Mouse (Mus musculus) cerebellum, adult 11 months (tissue): ENCODE measurements around the gene Exoc4.

Experiments used
- DNase-seq: peaks from one replicate; pipeline ENCODE4 v3.0.0; 2022

The Exoc4 gene

DNA sequence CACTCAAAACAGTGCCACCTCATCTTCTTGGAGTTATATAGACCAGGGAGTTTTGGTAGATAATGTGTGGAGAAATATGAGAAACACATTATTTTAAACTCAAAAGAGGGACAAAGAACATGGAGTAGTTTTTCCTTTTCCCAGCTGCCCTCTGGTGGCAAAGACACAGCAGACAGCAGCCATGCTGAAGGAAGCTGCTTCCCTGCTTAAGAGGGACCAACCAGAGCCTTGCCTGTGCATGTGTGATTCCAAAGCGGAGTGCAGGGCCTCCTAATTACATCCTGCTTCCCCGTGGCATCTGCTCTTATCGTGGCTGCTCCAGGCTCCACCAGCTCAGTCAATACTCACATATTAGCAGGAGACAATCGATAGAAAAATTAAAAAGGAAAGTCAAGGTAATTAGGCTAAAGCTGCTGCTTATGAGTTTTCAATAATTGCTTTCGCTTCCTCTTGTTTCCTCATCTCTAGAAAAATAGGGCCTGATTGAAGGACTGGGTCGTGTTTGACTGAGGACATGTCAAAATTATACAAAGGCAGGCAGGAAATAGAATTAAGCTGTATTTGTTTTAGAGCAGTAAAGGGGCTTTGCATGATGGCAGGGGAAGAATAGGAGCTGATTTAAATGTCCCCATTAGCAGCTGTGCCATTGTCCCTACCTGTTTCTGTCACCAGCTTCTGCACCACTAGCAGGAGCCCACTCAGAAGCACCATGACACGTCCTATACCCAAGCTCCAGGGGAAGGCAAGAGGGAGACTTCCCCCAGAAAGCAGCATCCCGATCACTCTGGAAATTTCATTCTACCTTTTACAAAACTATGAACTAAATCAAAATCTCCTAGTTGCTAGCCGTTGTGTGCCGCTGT lies 433.1 kb downstream of the Exoc4 start:
- peak; percentile 19 for DNase-seq

DNA sequence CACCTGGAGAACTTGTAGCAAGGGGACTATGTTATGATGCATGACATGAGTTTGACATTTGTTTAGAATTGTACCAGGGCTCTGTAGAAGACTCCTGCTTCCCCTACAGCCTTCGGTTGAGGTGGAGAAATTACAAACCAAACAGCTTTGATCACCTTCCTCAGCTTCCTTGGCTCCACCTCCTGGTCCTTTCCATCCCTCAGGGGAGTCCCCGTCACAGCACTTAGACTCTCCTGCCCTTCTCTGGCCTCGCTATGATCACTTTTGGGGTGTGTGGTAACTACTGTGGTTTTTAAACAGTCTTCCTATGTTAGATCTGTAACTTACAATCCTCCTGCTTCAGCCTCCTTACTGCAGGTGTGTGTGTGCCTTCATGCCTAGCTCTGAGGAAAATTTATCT lies 434.6 kb downstream of the Exoc4 start:
- no peak for DNase-seq

DNA sequence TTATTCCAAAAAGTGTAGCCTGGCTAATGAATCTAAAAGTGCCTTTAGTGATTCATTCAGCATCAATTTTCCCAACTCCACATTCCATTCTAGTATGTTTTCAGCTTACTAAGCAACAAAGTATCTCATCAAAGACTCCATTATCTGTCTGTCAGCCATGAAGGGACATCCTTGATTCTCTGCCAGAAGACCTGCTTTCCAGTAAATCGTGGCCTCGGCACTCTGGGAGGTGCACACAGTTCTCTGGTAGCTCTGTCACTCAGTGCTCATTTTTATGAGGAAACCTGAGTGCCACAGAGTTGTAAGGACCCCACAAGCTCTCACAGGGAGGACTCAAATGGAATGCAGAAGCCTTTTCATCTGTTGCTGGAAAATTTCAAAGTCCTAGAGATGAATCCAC lies 436.4 kb downstream of the Exoc4 start:
- DNase-seq, result no peak

DNA sequence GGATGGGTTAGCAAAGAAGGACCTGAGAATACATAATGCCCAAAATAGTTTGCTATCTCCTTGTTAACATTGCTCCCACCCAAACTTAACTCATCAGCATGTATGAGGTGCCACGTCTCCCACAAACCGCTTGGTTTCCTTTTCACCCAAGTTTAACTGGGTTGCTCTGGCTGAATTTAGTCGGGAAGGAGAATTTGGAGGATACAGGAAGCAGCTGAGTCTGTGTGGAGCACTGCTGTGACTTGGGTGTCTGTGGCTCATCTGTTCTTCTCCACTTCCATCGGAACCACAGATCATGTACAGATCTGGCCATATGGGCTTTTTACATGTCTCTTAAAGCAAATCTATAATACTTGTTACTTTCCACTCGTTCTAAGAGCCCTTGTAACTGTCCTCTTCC lies 441.7 kb downstream of the Exoc4 start:
- no peak for DNase-seq

DNA sequence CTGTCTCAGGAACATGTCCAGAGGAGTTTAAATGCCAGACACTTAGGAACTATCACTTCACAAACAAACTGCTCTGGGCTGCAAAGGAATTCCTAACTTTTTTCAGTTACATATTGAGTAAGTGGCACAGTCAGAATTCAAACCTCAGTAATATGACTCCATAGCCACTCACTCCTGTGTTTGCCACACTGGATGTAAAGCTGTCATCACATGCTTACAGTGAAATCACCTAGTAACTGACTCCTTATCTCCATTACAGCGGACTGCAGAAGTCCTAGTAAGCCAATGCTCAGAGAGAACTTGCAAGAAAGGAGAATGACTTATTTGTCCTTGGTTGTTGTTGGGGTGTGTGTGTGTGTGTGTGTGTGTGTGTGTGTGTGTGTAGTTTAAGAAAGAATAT lies 448.1 kb downstream of the Exoc4 start:
- DNase-seq, result no peak

GRCm38 (mm10) chr6:33708907-33709306 lies 460.0 kb downstream of the Exoc4 start:
- DNase-seq, result no peak

DNA sequence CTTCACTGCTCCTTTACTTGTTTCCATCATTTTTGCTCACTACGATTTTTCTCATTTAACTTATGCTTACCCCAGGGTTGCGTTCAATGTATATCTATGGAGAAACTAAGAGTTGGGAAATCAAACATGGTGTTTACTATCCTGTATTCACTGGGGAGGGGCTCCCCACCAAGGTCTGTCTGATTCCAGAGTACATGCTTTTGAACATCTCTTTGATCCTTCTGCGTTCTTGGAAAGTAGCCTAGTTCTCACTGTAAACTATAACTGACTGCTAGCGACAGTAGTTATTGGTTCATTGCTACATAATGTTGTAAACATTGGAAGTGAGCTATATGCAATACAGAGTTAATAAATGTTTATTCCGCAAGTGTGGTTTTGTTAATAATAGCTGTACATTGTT lies 460.5 kb downstream of the Exoc4 start:
- no peak for DNase-seq

GRCm38 (mm10) chr6:33711742-33712141 lies 462.9 kb downstream of the Exoc4 start:
- no peak for DNase-seq

- no peak for DNase-seq
Observed at GRCm38 (mm10) chr6:33712540-33713118, 463.7 kb downstream of the Exoc4 start.

GRCm38 (mm10) chr6:33716254-33716965 lies 467.5 kb downstream of the Exoc4 start:
- no peak for DNase-seq

GRCm38 (mm10) chr6:33721166-33721565 lies 472.3 kb downstream of the Exoc4 start:
- no peak for DNase-seq

DNA sequence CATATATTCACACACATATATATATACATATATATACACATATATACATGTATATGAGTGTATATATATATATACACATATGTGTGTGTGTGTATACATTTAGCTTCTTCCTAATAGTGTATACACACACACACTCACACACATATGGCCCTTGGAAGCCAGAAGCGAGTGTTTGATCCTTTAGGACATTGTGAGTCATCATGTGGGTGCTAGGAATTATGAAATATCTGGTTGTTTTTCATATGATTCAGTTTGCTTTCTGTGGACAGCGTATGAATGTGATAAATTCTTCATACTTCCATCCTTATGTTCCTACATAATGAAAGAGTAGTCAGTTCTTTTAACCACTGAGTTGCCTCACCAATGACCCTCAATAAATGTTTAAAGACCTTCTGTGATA lies 473.9 kb downstream of the Exoc4 start:
- DNase-seq, result no peak

GRCm38 (mm10) chr6:33724596-33724995 lies 475.7 kb downstream of the Exoc4 start:
- DNase-seq, result no peak

DNA sequence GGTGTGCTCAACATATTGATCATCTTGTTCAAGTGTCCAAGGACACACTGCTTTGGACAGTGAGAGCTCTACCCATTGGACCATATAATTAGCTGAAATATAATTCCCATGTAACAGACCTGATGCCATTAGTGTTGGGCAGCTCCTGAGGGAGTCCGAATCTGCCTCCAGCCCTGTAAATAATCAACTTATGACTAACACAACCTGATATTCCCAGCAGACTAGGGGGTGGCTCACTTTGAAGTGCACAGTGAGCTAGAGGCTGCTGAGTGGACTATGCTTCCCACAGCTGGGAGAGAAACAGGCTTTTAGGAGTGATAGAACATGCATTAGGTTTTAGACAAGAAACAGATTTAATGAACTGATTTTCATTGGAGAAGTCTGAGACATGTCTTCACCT lies 478.4 kb downstream of the Exoc4 start:
- DNase-seq, result no peak

GRCm38 (mm10) chr6:33732214-33732613 lies 483.3 kb downstream of the Exoc4 start:
- no peak for DNase-seq

GRCm38 (mm10) chr6:33733602-33734001 lies 484.7 kb downstream of the Exoc4 start:
- no peak for DNase-seq

- DNase-seq, result no peak
Observed at GRCm38 (mm10) chr6:33734032-33734431, 485.1 kb downstream of the Exoc4 start.

DNA sequence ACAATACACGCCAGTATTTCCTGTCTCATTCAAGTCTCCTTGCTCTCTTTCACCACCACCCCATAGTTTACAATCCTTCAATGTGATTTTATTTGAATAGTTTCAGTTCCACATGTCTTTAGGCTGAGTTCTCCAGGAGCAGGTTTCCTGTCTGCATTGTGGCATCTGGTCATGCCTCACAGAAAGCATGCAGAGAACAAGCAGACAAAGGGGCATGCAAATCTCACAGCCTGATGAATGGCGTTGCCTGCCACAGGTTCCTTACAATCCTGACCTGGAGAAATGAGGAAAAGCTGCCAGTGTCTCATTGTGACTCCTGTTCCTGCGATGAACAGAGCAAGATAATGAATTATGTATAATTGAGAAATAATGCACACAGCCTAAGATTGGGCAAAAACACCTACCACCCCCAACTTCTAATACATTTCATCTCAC lies 490.0 kb downstream of the Exoc4 start:
- no peak for DNase-seq

DNA sequence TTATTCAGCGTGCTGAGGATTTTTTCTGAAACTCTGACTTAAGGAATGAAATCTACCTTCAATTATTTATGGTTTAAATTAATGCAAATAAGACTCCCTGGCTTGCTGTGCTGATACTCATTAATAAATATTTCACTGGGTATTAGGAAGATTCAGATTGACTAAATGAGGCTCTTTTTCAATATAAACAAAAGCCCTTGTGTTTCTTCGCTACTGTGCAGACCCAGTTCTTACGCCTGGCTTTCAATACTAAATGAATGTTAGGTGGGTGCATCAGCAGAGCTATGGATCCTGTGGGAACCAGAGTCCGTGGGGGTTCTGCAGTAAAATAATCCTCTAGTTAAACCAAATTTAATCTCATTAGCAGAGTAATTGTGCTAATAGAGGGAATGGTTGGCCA lies 490.4 kb downstream of the Exoc4 start:
- no peak for DNase-seq

DNA sequence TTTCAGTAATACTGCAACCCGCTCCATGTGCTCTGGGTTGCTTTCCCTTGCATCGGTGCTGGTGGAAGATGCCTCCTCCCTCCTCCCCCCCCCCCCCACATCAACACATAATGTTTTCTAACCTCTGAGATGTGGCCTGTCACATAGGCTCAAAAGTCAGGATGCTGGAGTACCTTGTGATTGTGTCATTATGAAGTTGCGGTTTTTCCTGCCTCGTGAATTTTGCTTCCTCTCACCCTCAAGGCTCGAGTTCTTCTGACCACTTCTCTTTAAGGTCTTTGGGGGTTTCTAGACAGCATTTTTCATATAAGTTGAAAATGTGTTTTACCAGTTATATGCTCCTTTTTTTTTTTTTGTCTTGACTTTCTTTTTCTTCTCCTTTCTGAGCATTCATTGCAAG lies 507.1 kb downstream of the Exoc4 start:
- DNase-seq, result no peak

- peak; percentile 22 for DNase-seq
Observed at GRCm38 (mm10) chr6:33761557-33761956, 512.7 kb downstream of the Exoc4 start.

- DNase-seq, result no peak
Observed at GRCm38 (mm10) chr6:33763245-33763644, 514.4 kb downstream of the Exoc4 start.

- DNase-seq, result peak; percentile 12
Observed at GRCm38 (mm10) chr6:33763970-33764369, 515.1 kb downstream of the Exoc4 start.

- no peak for DNase-seq
Observed at GRCm38 (mm10) chr6:33769251-33769650, 520.4 kb downstream of the Exoc4 start.
